Mouse (Mus musculus) olfactory bulb, adult 2 months (tissue): ENCODE results near the gene Sdk2. TPM values are rescaled to one million over a fixed set of nuclear protein-coding genes. Genes with fewer than 3 reads are reported as not detected.
A peak's percentile ranks its signal among the peaks of the same experiment; 100 is the strongest.

Source experiments
- H3K27ac ChIP-seq: fragments of 200-500 bp; 2 replicates; pipeline ENCODE4 v1.5.1; 2012; ENCODE audit warnings: low read depth, low read length; ENCODE audit not compliant: insufficient read depth
- H3K4me1 ChIP-seq: fragments of 200-500 bp; 2 replicates; pipeline ENCODE4 v1.6.1; 2012; ENCODE audit warnings: low read length; ENCODE audit not compliant: control insufficient read depth, insufficient read depth
- H3K4me3 ChIP-seq: fragments of 200-500 bp; 2 replicates; pipeline ENCODE4 v1.5.1; 2012; ENCODE audit warnings: mild to moderate bottlenecking, low read depth, low read length, moderate library complexity; ENCODE audit not compliant: insufficient read depth
- CTCF ChIP-seq: fragments of 200-500 bp; IDR thresholded peaks from 2 replicates; pipeline ENCODE4 v1.5.1; 2012; ENCODE audit warnings: low read depth, mild to moderate bottlenecking, low read length, moderate library complexity; ENCODE audit not compliant: insufficient read depth
- POLR2A ChIP-seq: fragments of 200-500 bp; IDR thresholded peaks from 2 replicates; pipeline ENCODE4 v1.6.1; 2012; ENCODE audit warnings: mild to moderate bottlenecking, low read depth, low read length, moderate library complexity; ENCODE audit not compliant: insufficient read depth
- WGBS: fragments of 180-500 bp; shearing (Covaris S2); methylation state at CpG from one replicate; pipeline ENCODE4 v1.1.7; 2018; 5-methylcytosine and 5-hydroxymethylcytosine counted together
- polyA plus RNA-seq: library from polyadenylated mRNA; stranded (reverse); fragments of >200 nt; gene quantifications from 2 replicates; pipeline ENCODE4 v1.2.4, GENCODE M21; 2012; ENCODE audit warnings: low replicate concordance; ENCODE audit not compliant: missing spikeins, insufficient read depth, insufficient read length

The Sdk2 gene
- polyA plus RNA-seq, 1 experiment: not detected

- 53% methylated on average over 2 of the region's 2 CpGs for WGBS
Observed at GRCm38 (mm10) chr11:113970026-113970425, 96.8 kb downstream of the Sdk2 start.

GRCm38 (mm10) chr11:113965214-113965613, 101.6 kb downstream of the Sdk2 start:
- Histone ChIP-seq H3K4me1 (peaks cover 2% of the 10 kb centered on the region), H3K4me3 (no peak overlapping the region), H3K27ac (no peak overlapping the region)
- TF ChIP-seq POLR2A: no peak
- TF ChIP-seq CTCF: no peak
- 89% methylated on average over 1 of the region's 1 CpGs for WGBS

More at GRCm38 (mm10) chr11:113970026-113970425, 96.8 kb downstream of the Sdk2 start:
- no peak overlapping the region for H3K27ac ChIP-seq
- H3K4me3 ChIP-seq: no peak overlapping the region
- peaks cover 23% of the 10 kb centered on the region for H3K4me1 ChIP-seq
- no peak for TF ChIP-seq POLR2A
- TF ChIP-seq CTCF: no peak

GRCm38 (mm10) chr11:113962751-113963150, 104.1 kb downstream of the Sdk2 start:
- H3K27ac ChIP-seq: no peak overlapping the region
- H3K4me1 ChIP-seq: peaks cover 5% of the 10 kb centered on the region; the same call in 1 of the 2 replicates
- WGBS: 71% methylated on average over 3 of the region's 3 CpGs
- no peak for TF ChIP-seq CTCF
- no peak for TF ChIP-seq POLR2A
- H3K4me3 ChIP-seq: no peak overlapping the region

GRCm38 (mm10) chr11:113951616-113951988, 115.2 kb downstream of the Sdk2 start:
- peak overlapping the region; percentile 28; the same call in 1 of the 2 replicates for H3K27ac ChIP-seq
- TF ChIP-seq CTCF: no peak
- no peak for TF ChIP-seq POLR2A
- whole genome bisulfite sequencing: 56% methylated on average over 15 of the region's 15 CpGs

DNA sequence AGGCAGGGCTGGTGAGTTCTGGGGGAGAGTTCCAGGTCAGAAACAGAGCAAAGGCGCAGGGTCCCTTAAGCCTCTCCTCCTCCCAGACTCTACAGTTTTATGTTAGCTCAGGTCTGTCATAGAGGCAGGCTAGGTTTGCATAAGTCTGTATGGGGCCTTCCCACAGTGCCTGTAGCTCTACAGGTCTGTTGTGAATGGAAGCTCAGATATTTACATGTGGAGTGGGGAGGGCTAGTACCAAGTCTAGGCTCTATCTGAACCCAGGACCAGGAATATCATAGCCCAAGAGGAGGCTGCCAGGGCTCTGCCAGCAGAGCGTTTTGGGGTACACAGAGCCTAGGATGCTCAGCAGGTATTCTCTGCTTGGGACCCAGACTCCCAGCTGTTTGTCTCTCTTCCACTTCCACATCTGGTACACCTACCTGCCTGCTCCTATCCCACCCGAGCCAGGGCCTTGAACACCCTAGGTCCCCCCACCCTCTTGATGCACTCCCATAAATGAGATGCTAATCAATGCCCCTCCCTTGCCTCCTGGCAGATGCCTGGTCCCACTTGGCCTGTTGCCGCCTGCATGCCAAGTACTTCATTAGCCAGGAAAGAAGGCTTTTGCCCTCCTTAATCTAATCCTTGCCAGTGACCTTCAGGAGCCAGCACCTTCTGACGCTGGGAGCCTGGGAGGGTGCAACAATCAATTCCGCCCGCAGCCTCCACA, 115.8 kb downstream of the Sdk2 start:
- Histone ChIP-seq H3K4me3 (no peak overlapping the region), H3K27ac (peak overlapping the region; percentile 28; the same call in 1 of the 2 replicates)
- 64% methylated on average over 7 of the region's 7 CpGs for WGBS

More at GRCm38 (mm10) chr11:113951616-113951988, 115.2 kb downstream of the Sdk2 start:
- Histone ChIP-seq H3K4me3 (no peak overlapping the region), H3K4me1 (peaks cover 13% of the 10 kb centered on the region)

DNA sequence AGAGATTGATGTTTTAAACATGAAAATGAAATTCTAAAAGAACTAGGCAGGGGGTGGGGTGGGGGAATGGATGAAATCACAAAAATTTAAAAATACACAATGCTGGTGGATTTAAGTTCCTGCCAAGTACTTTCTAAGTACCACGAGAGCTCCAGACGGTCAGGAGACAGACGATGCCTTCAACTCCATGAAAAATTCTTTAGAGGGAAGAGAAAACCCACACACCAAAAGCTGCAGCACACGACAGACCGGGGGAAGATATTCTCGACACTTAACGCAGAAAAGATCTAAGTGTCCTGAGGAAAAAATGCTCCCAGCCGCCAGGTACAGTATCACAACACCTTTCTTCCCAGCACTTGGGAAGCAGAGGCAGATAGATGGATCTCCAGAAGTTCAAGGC, 118.2 kb downstream of the Sdk2 start:
- no peak overlapping the region for H3K4me3 ChIP-seq
- H3K27ac ChIP-seq: no peak overlapping the region
- no peak for TF ChIP-seq POLR2A
- TF ChIP-seq CTCF: no peak
- WGBS: 87% methylated on average over 8 of the region's 8 CpGs
- peaks cover 26% of the 10 kb centered on the region for H3K4me1 ChIP-seq

More for the DNA sequence above, 115.8 kb downstream of the Sdk2 start:
- TF ChIP-seq CTCF: no peak
- no peak for TF ChIP-seq POLR2A
- H3K4me1 ChIP-seq: peaks cover 18% of the 10 kb centered on the region

GRCm38 (mm10) chr11:113942101-113942735, 124.6 kb downstream of the Sdk2 start:
- TF ChIP-seq CTCF (no peak), POLR2A (no peak)

DNA sequence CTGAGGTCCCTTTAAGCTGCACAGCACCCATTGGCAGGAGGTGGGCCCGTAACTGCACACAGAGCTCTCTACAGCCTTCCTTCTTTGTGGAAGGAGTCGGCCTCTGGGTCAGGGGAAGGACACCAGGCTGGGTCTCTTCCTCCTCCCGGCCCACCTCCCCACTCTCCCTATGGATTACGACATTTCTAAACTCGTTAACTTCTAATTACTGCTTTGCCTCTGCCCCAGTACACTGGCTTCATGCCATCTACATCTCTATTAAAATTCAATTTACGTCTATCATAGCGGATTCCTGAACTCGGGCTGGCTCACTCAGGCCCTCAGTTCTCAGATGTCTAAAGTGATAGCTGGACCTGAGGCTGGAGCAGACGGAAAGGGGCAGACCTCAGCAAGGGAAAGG, 133.2 kb downstream of the Sdk2 start:
- H3K4me3 ChIP-seq: no peak overlapping the region
- WGBS: 74% methylated on average over 9 of the region's 9 CpGs
- H3K4me1 ChIP-seq: peaks cover 27% of the 10 kb centered on the region
- H3K27ac ChIP-seq: no peak overlapping the region
- no peak for TF ChIP-seq CTCF
- TF ChIP-seq POLR2A: no peak

More at GRCm38 (mm10) chr11:113942101-113942735, 124.6 kb downstream of the Sdk2 start:
- 81% methylated on average over 9 of the region's 9 CpGs for WGBS
- Histone ChIP-seq H3K4me1 (peaks cover 15% of the 10 kb centered on the region), H3K27ac (no peak overlapping the region), H3K4me3 (no peak overlapping the region)

DNA sequence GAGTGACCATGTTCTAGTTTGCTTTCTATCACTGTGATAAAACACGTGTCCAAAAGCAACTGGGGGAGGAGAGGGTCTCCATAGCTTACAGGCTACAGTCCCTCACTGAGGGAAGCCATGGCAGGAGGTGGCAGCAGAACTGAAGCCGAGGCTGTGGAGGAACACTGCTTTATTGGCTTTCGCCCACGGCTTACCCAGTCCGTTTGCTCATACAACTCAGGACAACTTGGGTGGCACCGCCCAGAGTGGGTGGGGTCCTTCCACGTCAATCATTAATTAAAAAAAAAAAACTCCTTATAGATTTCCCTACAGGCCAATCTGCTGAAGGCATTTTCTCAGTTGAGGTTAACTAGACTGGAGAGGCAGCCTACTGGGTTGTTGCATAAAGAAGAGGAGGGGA, 133.9 kb downstream of the Sdk2 start:
- TF ChIP-seq POLR2A (no peak), CTCF (no peak)
- whole genome bisulfite sequencing: 84% methylated on average over 7 of the region's 7 CpGs
- no peak overlapping the region for H3K27ac ChIP-seq
- peaks cover 34% of the 10 kb centered on the region for H3K4me1 ChIP-seq
- no peak overlapping the region for H3K4me3 ChIP-seq
